Mouse (Mus musculus) left cerebral cortex, postnatal 36 days (tissue): ENCODE results near the gene Vmn1r53. TPM values are rescaled to one million over a fixed set of nuclear protein-coding genes. Genes with fewer than 3 reads are reported as not detected.
"Not testable (repeated sequence)": the region's sequence is repeated elsewhere in the genome, so short reads cannot be mapped to it uniquely, and the experiment has no call there.

Experiments
- DNase-seq, 2 experiments: peaks; one replicate each; pipeline ENCODE4 v3.0.0; 2021 to 2022; ENCODE audit warnings: low spot score in 2 of 2, mixed read lengths in 1 of 2
- intact Hi-C: fragments of 180-260 bp; cut with DNase I; formaldehyde crosslinking; loops from one replicate; pipeline ENCODE4 v1.15.1; 2025
- total RNA-seq, 2 experiments: library from RNA; stranded (reverse); gene quantifications; 2 replicates each; pipeline ENCODE4 v1.2.3; 2021

Gene Vmn1r53
- not detected for total RNA-seq

DNA sequence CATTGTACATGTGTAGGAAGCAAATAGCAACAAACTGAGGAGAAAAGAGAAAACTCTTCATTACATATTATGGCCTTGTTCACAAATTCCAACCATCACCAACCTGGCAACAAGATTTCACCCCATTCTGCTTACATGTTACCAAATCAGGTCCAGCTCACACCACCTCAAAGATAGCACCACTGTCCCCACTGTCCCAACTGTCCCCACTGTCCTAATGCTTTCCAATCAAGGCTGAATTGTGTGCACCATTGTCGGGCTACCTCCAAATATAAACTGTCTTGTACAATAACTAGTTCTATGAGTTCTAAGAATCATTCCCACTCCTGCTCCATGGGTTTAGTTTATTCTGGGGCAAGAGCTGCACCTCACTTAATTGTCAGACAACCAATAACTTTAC is at the start of gene Vmn1r53:
TSS of gene Vmn1r53 (minus strand) at position 101 of the 400 bp plus-strand sequence.
- intact Hi-C loops: no loop called here
- DNase-seq: no peak

DNA sequence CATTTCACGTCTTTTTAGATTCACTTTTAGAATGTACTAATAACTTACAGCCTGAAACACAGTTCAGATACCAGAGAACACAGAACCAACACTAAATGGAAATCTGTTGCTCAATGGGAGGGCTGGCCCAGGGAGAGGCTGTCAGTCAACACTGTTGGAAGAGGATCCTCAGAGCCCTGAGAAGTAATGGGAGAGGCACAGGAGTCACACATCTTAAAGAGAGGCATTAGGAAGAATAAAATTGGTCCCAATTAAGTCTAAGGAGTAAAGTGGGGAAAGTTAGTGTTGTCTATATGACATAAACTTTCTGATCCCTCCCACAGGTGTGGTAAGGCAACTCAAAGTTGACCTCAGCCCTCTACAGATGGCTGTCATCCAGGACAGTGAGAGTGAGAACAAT is 21.8 kb upstream of the Vmn1r53 start, which contains the start of gene Vmn1r54:
TSS of gene Vmn1r54 (plus strand) at position 301 of the 400 bp plus-strand sequence.
- DNase-seq: no peak
- intact Hi-C loops: no loop called here

DNA sequence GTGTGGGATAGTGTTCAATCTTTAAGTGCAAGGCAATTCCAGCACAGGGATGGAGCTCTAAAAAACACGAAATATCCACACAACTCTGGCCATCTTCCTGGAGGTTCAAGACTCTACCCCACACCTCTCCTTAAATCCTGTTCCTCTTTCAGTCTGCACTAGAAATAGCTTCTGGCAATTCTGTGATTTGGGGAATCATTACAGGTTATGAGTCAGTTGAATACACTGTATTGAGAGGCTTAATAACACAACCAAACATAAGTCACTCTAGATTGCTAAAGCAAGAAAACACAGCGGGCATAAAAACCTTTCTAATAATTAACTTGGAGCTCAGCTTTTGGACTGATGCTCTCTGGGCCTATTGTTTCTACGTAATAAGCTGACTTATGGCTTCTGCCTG is 19.8 kb upstream of the Vmn1r53 start:
- intact Hi-C loops: no loop called here
- DNase-seq: no peak

DNA sequence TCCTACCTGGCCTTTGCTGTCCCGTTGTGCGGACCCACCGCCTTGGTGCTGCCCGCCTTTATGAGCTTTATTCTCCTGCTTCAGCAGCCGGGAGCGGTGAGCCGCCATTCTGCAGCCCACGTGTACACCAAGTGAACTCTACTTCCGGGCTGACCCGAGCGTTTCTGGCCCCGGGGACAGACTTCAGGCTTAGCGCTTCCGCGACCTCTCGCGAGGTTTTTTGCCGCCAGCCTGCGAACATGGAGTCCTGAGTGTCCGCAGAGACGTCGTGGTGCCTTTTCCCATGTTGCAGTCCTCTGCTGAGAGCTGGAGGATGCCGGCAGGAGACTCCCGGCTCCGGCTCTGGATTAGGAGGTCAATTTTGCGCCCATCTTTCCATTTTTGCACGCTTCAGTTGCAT is 8.4 kb upstream of the Vmn1r53 start:
- intact Hi-C loops: no loop called here
- DNase-seq: no peak

DNA sequence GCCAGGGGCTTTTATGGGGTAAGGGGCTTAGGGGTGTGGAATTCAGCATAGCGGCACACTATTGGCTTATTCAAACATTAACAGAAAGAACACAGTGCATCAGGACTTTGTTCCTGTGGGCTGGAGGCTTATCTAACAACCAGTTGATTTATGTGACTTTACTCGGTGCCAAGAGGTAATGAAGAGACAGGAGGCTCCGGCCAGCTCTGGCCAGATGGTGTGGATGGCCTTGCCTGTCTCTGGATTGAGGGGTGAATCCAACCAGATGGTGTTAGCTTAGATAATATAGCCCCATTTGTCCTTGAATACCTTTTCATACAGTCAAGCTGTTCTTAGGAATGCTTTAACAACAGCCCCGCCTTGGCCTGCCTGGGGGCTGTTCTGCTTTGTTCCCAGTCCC is 7.9 kb upstream of the Vmn1r53 start:
- DNase-seq, intact Hi-C loops: not testable (repeated sequence)

DNA sequence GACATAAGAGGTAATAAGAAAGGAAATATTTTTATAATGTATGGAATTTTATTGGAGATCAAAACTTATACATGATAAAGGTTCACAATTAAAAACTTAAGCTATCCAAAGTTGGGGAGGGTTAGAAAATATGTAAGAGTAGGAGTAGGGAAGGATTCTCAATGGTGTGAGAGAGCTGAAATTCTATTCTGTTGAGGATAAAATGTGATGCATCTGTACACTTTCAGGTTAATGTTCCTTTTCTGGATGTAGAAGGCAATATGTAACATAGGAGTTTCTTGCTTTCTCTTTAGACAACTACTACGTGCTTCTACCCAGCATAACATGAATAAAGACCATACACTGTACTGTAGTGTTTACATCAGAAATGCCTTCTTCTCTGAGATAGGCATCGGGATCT is 21.7 kb downstream of the Vmn1r53 start, which contains the start of gene V1ra8:
TSS of gene V1ra8 (plus strand) at position 301 of the 400 bp plus-strand sequence.
- DNase-seq, intact Hi-C loops: not testable (repeated sequence)

DNA sequence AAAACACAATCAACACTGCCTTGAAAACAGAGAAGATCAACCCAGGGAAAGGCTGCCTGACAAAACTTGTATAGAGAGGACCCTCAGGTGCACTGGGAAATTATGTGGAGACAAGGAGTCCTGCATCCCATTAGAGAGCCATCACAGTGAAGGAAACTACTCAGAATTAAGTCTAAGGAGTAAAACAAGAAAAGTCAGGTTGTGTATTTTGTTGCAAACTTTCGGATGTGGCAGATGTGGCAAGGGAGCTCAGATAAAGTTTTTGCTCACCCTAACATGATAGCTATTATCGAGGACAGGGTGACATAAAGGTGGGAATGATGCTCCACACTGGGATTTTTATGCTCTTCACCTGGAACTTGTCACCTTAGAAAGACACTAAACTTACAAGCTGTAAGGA is 49.7 kb downstream of the Vmn1r53 start, which contains the start of gene Vmn1r52:
TSS of gene Vmn1r52 (plus strand) at position 301 of the 400 bp plus-strand sequence.
- intact Hi-C loops: no loop called here

More for the DNA sequence above, 49.7 kb downstream of the Vmn1r53 start, which contains the start of gene Vmn1r52:
- DNase-seq: no peak

Other genes starting within 250 kb of the Vmn1r53 start
- not detected for gene Vmn1r47, start 208.3 kb downstream of the Vmn1r53 start, total RNA-seq
- not detected for gene Vmn1r48, start 187.6 kb downstream of the Vmn1r53 start, total RNA-seq
- not detected for gene Vmn1r49, start 145.9 kb downstream of the Vmn1r53 start, total RNA-seq
- gene Vmn1r50, start 123.0 kb downstream of the Vmn1r53 start, total RNA-seq: not detected
- not detected for gene Vmn1r51, start 101.8 kb downstream of the Vmn1r53 start, total RNA-seq
- not detected for gene Vmn1r52, start 49.6 kb downstream of the Vmn1r53 start, total RNA-seq
- not detected for gene V1ra8, start 21.6 kb downstream of the Vmn1r53 start, total RNA-seq
- not detected for gene Vmn1r54, start 21.9 kb upstream of the Vmn1r53 start, total RNA-seq
- not detected for gene BC048671, start 76.8 kb upstream of the Vmn1r53 start, total RNA-seq
- not detected for gene Chst13, start 100.7 kb upstream of the Vmn1r53 start, total RNA-seq
- not detected for gene Uroc1, start 108.8 kb upstream of the Vmn1r53 start, total RNA-seq
- gene Zxdc, start 145.1 kb upstream of the Vmn1r53 start, total RNA-seq: 10 to 100 TPM; 30.1 to 30.2 TPM
- 1 to 10 TPM; 5.3 to 7.4 TPM for gene Cfap100, start 204.4 kb upstream of the Vmn1r53 start, total RNA-seq
- 10 to 100 TPM; 26.4 to 27.2 TPM for gene Klf15, start 238.1 kb upstream of the Vmn1r53 start, total RNA-seq